8 mouse cellular contexts compared by ENCODE assay signal in the genomic region with DNA sequence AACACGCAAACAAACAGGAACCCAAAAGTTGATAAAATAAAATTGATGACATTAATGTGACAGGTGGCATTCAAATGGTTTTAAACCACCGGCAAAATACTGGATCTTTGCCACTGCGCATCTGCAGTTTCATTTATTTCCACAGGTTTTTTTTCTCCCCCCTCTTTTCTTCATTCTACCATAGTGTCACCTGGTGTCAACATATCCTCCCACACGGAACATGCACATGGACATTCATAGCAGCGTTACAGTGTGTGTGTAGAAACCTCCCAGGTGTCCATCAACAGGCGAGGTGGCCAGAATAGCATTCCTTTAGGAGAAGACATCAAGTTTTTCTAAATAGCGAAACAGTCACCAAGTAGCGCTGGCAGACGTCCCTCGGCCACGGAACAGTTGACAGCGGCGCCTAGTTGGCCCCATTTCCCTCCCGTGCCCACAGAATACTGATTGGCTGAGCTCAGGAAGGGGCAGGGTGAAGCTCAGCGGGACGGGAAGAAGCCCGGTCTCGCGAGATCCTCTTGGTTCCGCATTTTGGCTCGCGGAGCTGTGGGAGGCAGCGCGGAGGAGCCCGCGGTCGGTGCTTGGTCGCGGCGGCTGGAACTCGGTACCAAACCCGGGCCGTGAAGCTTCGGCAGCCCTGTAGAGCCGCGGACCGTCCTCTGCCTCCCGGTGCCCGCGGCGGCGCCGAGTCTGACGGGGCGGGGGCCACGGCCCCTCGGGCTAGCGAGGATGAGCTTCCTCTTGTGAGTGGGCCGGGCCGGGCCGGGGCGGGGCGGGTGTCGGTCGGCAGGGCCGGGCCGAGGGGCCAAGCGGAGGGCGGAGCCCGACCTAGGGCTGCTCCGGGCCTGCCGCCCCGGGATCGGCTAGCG. TPM values are rescaled to one million over a fixed set of nuclear protein-coding genes. Genes with fewer than 3 reads are reported as not detected.
DNase-seq lines count a peak whose midpoint lies in the region; ATAC-seq and TF ChIP-seq lines count a peak whose summit lies in the region.

A gene (minus strand): TSS at position 384 of the 869 bp plus-strand sequence.
A gene (plus strand): TSS at position 492 of the 869 bp plus-strand sequence.

- DNase-seq in Patski (ENCODE audit: low read depth, low spot score): peak; percentile 74
- peak; percentile 95 to 96 for DNase-seq in cerebellum, postnatal 14 days
- DNase-seq in frontal cortex, postnatal 14 days (ENCODE audit: low spot score in 2 of 2): peak; percentile 87 to 92
- DNase-seq in layer of hippocampus, postnatal 25 days (ENCODE audit: extremely low spot score in 1 of 2, low spot score in 1 of 2): peak; percentile 86 to 88
- DNase-seq in lung, postnatal 25 days (ENCODE audit: low spot score): peak; percentile 96
- peak; percentile 98 for DNase-seq in retina, embryonic 14.5 days (ENCODE audit: low spot score)
- DNase-seq in thymus, postnatal 4 days: peak; percentile 95

- peak within 1 kb of the TSS; percentile 93 for H3K27ac ChIP-seq in hindbrain, embryonic 13.5 days

- CTCF ChIA-PET in Patski (lab: Charles Lee): interaction anchor here (0.8 to 1.6 kb wide), 2 partner anchors 9 to 14 kb away, joined by 3 to 5 read pairs; no protein-coding TSS in a partner anchor

- H3K36me3 ChIP-seq in hindbrain, embryonic 13.5 days: peaks cover 18% of the 10 kb centered on the region

- H3K9me3 ChIP-seq in hindbrain, embryonic 13.5 days: no peaks in the 10 kb centered on the region

- TF ChIP-seq CTCF in Patski (IDR thresholded peaks at IDR 0.05): no peak

- H3K9ac ChIP-seq in hindbrain, embryonic 13.5 days: peak within 1 kb of the TSS; percentile 95

- peak within 1 kb of the TSS; percentile 91 for H3K4me3 ChIP-seq in hindbrain, embryonic 13.5 days

- in situ Hi-C loops in Patski (cut with MboI; ENCODE audit: low pct_unique_long_range_greater_than_20kb): no loop called here

- POLR2A ChIA-PET in Patski (lab: Charles Lee): interaction anchor here (1.2 kb wide), 1 partner anchor 9 kb away, joined by 5 read pairs; no protein-coding TSS in a partner anchor

- WGBS in hindbrain, embryonic 13.5 days: 2% methylated on average over 46 of the region's 65 CpGs

- H3K4me2 ChIP-seq in hindbrain, embryonic 13.5 days: peak within 1 kb of the TSS; percentile 71

- peak; percentile 99 for ATAC-seq in Patski
- peak; percentile 99 for ATAC-seq in hindbrain, embryonic 13.5 days (ENCODE audit: low FRiP score)

- peaks cover 28% of the 10 kb centered on the region for H3K4me1 ChIP-seq in hindbrain, embryonic 13.5 days (replicated peaks)

- no peaks in the 10 kb centered on the region for H3K27me3 ChIP-seq in Patski
- no peaks in the 10 kb centered on the region; the same call in 1 of the 2 replicates for H3K27me3 ChIP-seq in hindbrain, embryonic 13.5 days

RNA-seq across cellular contexts. Expression of the first gene that starts in this region (rescaled TPM):
- polyA plus RNA-seq in Patski (2021): 117 TPM
- polyA plus RNA-seq in hindbrain, embryonic 13.5 days (2015; fragmentation: Nextera tagmentation; extraction: Ambion mirVana): 23.8 and 26.3 TPM in 2 replicates
- total RNA-seq in layer of hippocampus, postnatal 25 days (2021): 1 to 10 TPM; 5.3 to 7.2 TPM

RNA-seq across cellular contexts. Expression of the second gene that starts in this region (rescaled TPM):
- 90.6 TPM for polyA plus RNA-seq in Patski (2021)
- polyA plus RNA-seq in hindbrain, embryonic 13.5 days (2015; fragmentation: Nextera tagmentation; extraction: Ambion mirVana): 27.3 and 27.6 TPM in 2 replicates
- 10 to 100 TPM; 19.3 to 19.5 TPM for total RNA-seq in layer of hippocampus, postnatal 25 days (2021)

Comparison
In these comparisons a context has a peak if more than half of its experiments do, and no peak if none do; other contexts are left out.
1. Peak in every context shown above with its lines: DNase-seq, ATAC-seq, H3K4me3 ChIP-seq and H3K27ac ChIP-seq.